Mouse (Mus musculus) heart, embryonic 15.5 days (tissue): ENCODE results near the gene Wdr43. TPM values are rescaled to one million over a fixed set of nuclear protein-coding genes. Genes with fewer than 3 reads are reported as not detected.

Experiments used
- ATAC-seq: fragments of 200-750 bp; cut with Nextera tagmentation; replicated peaks from 2 replicates; pipeline ENCODE4 v1.8.0; 2017; ENCODE audit warnings: low read depth, moderate TSS enrichment; ENCODE audit not compliant: insufficient number of reproducible peaks, insufficient read depth, low FRiP score
- H3K27ac ChIP-seq: fragments of 300-500 bp; sonication (generic); 2 replicates; pipeline ENCODE4 v1.5.1; 2015; ENCODE audit warnings: mild to moderate bottlenecking, inconsistent platforms
- H3K27me3 ChIP-seq: fragments of 300-500 bp; sonication (generic); 2 replicates; pipeline ENCODE4 v1.6.1; 2015; ENCODE audit warnings: inconsistent platforms
- H3K36me3 ChIP-seq: fragments of 300-500 bp; sonication (generic); 2 replicates; pipeline ENCODE4 v1.6.1; 2015; ENCODE audit warnings: mild to moderate bottlenecking, inconsistent platforms
- H3K4me1 ChIP-seq: fragments of 300-500 bp; sonication (generic); replicated peaks from 2 replicates; pipeline ENCODE4 v1.6.1; 2015; ENCODE audit warnings: inconsistent platforms
- H3K4me2 ChIP-seq: fragments of 300-500 bp; sonication (generic); 2 replicates; pipeline ENCODE4 v1.6.1; 2015; ENCODE audit warnings: inconsistent platforms, mild to moderate bottlenecking, moderate library complexity
- H3K4me3 ChIP-seq: fragments of 300-500 bp; sonication (generic); 2 replicates; pipeline ENCODE4 v1.5.1; 2015; ENCODE audit warnings: mild to moderate bottlenecking, inconsistent platforms
- H3K9ac ChIP-seq: fragments of 300-500 bp; sonication (generic); 2 replicates; pipeline ENCODE4 v1.6.1; 2015; ENCODE audit warnings: mild to moderate bottlenecking, inconsistent platforms
- H3K9me3 ChIP-seq: fragments of 300-500 bp; sonication (generic); replicated peaks from 2 replicates; pipeline ENCODE4 v1.6.1; 2016; ENCODE audit warnings: inconsistent platforms
- WGBS: fragments of 180-500 bp; shearing (Covaris S2); methylation state at CpG from one replicate; pipeline ENCODE4 v1.1.7; 2015; ENCODE audit warnings: mixed read lengths; 5-methylcytosine and 5-hydroxymethylcytosine counted together
- polyA plus RNA-seq: library from polyadenylated mRNA; unstranded; fragments of >200 nt; fragmentation: Nextera tagmentation; extraction: Ambion mirVana; gene quantifications from 2 replicates; pipeline ENCODE4 v1.2.1, GENCODE M21; 2015

Wdr43 gene
- polyA plus RNA-seq, 1 experiment from 2014 or later = 32.4 TPM

- no peak for ATAC-seq
These were observed 48.5 kb downstream of the Wdr43 start for GRCm38 (mm10) chr17:71664172-71664571.

GRCm38 (mm10) chr17:71665201-71665600, 49.5 kb downstream of the Wdr43 start:
- H3K27me3 ChIP-seq = no peaks in the 10 kb centered on the region
- 84% methylated on average over 4 of the region's 4 CpGs for WGBS
- ATAC-seq = no peak
- no peak overlapping the region for H3K27ac ChIP-seq
- H3K4me1 ChIP-seq = peaks cover 5% of the 10 kb centered on the region
- no peak overlapping the region for H3K4me2 ChIP-seq
- no peak overlapping the region for H3K4me3 ChIP-seq
- H3K36me3 ChIP-seq = no peaks in the 10 kb centered on the region
- no peak overlapping the region for H3K9ac ChIP-seq
- H3K9me3 ChIP-seq = no peaks in the 10 kb centered on the region

More at GRCm38 (mm10) chr17:71664172-71664571, 48.5 kb downstream of the Wdr43 start:
- Histone ChIP-seq H3K27me3 (no peaks in the 10 kb centered on the region), H3K4me1 (peaks cover 5% of the 10 kb centered on the region), H3K9ac (no peak overlapping the region), H3K36me3 (no peaks in the 10 kb centered on the region), H3K4me2 (no peak overlapping the region), H3K9me3 (no peaks in the 10 kb centered on the region), H3K4me3 (no peak overlapping the region), H3K27ac (no peak overlapping the region)
- WGBS = 65% methylated on average over 1 of the region's 1 CpGs

- no peak overlapping the region for H3K4me2 ChIP-seq
- no peaks in the 10 kb centered on the region for H3K36me3 ChIP-seq
- WGBS = 87% methylated on average over 5 of the region's 5 CpGs
- H3K4me3 ChIP-seq = no peak overlapping the region
- H3K9me3 ChIP-seq = no peaks in the 10 kb centered on the region
- no peak overlapping the region for H3K9ac ChIP-seq
- peaks cover 7% of the 10 kb centered on the region for H3K4me1 ChIP-seq
- no peak overlapping the region for H3K27ac ChIP-seq
- no peaks in the 10 kb centered on the region for H3K27me3 ChIP-seq
- no peak for ATAC-seq
These were observed 53.8 kb downstream of the Wdr43 start for GRCm38 (mm10) chr17:71669511-71669910.

DNA sequence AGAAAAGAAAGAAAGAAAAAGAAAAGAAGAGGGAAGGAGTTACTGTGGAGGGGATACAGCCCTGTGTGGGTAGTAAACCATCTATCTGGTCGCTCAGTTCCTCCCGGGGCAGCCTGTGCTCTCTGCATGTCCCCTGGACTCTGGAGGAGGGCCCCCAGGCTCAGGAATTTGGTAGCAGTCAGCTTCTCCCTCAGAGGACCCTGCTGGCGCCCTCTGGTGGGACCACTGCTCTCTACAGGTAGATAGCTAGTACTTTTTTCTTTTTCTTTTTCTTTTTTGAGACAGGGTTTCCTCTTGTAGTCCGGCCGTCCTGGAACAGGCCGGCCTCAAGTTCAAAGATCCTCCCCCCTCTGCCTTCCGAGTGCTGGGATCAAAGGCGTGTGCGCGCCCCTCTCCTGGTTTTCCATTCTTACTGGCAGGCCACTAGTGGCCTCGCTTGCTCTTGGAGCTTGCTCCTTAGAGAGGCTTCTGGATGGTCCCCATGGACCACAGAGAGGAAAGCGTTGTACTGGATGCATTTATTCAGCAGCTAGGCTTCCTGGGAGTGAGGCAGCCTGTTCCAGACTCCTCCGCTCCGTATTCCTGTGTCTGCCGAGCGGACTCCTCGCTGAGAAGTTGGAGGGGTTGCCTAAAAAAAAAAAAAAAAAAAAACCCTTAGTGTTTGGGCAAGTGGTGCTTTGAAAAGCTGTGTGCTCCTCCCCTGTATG, 56.3 kb downstream of the Wdr43 start:
- WGBS = 57% methylated on average over 17 of the region's 17 CpGs
- Histone ChIP-seq H3K27me3 (no peaks in the 10 kb centered on the region), H3K4me3 (no peak overlapping the region), H3K9ac (no peak overlapping the region), H3K27ac (no peak overlapping the region), H3K4me2 (no peak overlapping the region), H3K4me1 (peaks cover 13% of the 10 kb centered on the region), H3K9me3 (no peaks in the 10 kb centered on the region), H3K36me3 (no peaks in the 10 kb centered on the region)
- no peak for ATAC-seq

DNA sequence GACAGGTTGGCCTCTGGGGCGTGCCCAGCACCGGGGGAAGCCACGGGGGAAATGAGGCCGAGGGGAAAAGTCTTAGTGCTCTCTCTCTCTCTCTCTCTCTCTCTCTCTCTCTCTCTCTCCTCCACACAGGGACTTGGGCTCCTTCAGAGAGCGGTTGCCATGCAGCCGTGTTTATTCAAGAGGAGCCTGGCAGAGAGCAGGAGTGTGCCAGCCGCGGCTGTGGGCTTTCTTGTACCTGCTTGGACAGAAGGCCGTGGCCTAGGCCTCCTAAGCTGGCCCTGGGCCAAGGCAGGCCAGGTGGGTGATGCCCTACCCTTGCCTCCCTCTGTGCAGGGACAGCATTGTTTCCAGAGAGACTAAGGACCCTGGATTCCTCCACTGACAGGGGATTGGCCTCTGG, 57.4 kb downstream of the Wdr43 start, which contains the start of gene Togaram2:
TSS of gene Togaram2 (plus strand) at position 170 of the 400 bp plus-strand sequence.
- Histone ChIP-seq H3K4me1 (peaks cover 13% of the 10 kb centered on the region), H3K36me3 (no peaks in the 10 kb centered on the region), H3K9me3 (no peaks in the 10 kb centered on the region), H3K27me3 (no peaks in the 10 kb centered on the region), H3K4me2 (no peak within 1 kb of the TSS), H3K4me3 (no peak within 1 kb of the TSS), H3K27ac (no peak within 1 kb of the TSS), H3K9ac (no peak within 1 kb of the TSS)
- WGBS = 51% methylated on average over 9 of the region's 9 CpGs
- no peak for ATAC-seq

GRCm38 (mm10) chr17:71673936-71674335, 58.2 kb downstream of the Wdr43 start:
- H3K9ac ChIP-seq = no peak overlapping the region
- H3K36me3 ChIP-seq = no peaks in the 10 kb centered on the region
- WGBS = 60% methylated on average over 9 of the region's 9 CpGs
- H3K27me3 ChIP-seq = no peaks in the 10 kb centered on the region
- no peak overlapping the region for H3K27ac ChIP-seq
- no peak for ATAC-seq
- H3K4me2 ChIP-seq = no peak overlapping the region
- H3K4me3 ChIP-seq = no peak overlapping the region
- H3K4me1 ChIP-seq = peaks cover 13% of the 10 kb centered on the region
- H3K9me3 ChIP-seq = no peaks in the 10 kb centered on the region

DNA sequence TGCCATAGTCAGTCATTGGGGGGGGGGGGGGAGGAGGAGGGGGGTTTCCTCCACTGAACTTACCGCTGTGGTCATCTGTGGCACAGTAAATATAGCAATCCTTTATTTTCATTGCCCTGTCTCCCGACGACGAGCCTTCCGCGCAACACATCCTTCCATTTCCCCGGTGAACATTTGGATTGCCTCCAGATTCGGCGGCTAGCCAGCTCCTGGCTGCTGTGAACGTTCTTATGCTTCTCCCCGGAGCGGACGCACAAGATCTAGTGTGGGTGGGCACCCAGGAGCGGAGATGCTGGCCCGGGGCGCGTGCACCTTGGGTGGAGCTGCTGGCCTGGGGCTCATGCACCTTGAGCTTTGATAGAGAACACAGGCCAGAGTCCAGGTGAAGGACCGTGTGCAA, 59.2 kb downstream of the Wdr43 start:
- Histone ChIP-seq H3K4me2 (no peak overlapping the region), H3K36me3 (no peaks in the 10 kb centered on the region), H3K27ac (no peak overlapping the region), H3K27me3 (no peaks in the 10 kb centered on the region), H3K9ac (no peak overlapping the region), H3K4me3 (no peak overlapping the region), H3K9me3 (no peaks in the 10 kb centered on the region), H3K4me1 (peaks cover 13% of the 10 kb centered on the region)
- ATAC-seq = no peak
- WGBS = 66% methylated on average over 18 of the region's 18 CpGs

GRCm38 (mm10) chr17:71681666-71682065, 66.0 kb downstream of the Wdr43 start:
- Histone ChIP-seq H3K4me1 (peaks cover 13% of the 10 kb centered on the region), H3K9me3 (no peaks in the 10 kb centered on the region), H3K27me3 (no peaks in the 10 kb centered on the region), H3K4me3 (no peak overlapping the region), H3K9ac (no peak overlapping the region), H3K27ac (no peak overlapping the region), H3K36me3 (no peaks in the 10 kb centered on the region), H3K4me2 (no peak overlapping the region)
- ATAC-seq = no peak
- WGBS = 64% methylated on average over 14 of the region's 14 CpGs

GRCm38 (mm10) chr17:71682379-71682778, 66.7 kb downstream of the Wdr43 start:
- no peak overlapping the region for H3K4me2 ChIP-seq
- no peak overlapping the region for H3K27ac ChIP-seq
- no peak overlapping the region for H3K4me3 ChIP-seq
- H3K9me3 ChIP-seq = no peaks in the 10 kb centered on the region
- H3K9ac ChIP-seq = no peak overlapping the region
- 81% methylated on average over 4 of the region's 4 CpGs for WGBS
- no peak for ATAC-seq
- H3K4me1 ChIP-seq = peaks cover 13% of the 10 kb centered on the region
- no peaks in the 10 kb centered on the region for H3K36me3 ChIP-seq
- no peaks in the 10 kb centered on the region for H3K27me3 ChIP-seq

DNA sequence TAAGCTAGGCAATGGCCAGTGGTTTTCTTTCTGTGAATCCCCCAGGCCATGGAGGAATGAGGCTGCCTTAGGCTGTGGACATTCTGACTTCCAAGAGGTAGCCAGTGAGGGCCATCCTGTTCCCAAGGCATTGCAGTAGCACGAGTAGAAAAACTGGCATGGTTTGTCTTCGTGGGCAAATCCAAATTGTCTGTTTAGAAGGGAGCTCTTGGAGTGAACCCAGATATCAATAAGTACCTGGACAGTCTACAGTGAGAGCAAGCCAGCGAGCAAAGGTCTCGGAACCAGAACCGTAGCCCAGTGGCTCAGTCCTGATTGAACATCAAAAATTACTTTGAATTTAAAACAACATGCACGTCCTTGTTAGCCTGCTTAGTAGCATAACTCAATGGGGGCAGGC, 67.6 kb downstream of the Wdr43 start:
- no peak overlapping the region for H3K9ac ChIP-seq
- no peaks in the 10 kb centered on the region for H3K27me3 ChIP-seq
- H3K4me3 ChIP-seq = no peak overlapping the region
- H3K4me1 ChIP-seq = peaks cover 13% of the 10 kb centered on the region
- 88% methylated on average over 6 of the region's 6 CpGs for WGBS
- H3K36me3 ChIP-seq = no peaks in the 10 kb centered on the region
- H3K9me3 ChIP-seq = no peaks in the 10 kb centered on the region
- no peak overlapping the region for H3K4me2 ChIP-seq
- no peak overlapping the region for H3K27ac ChIP-seq
- ATAC-seq = no peak

DNA sequence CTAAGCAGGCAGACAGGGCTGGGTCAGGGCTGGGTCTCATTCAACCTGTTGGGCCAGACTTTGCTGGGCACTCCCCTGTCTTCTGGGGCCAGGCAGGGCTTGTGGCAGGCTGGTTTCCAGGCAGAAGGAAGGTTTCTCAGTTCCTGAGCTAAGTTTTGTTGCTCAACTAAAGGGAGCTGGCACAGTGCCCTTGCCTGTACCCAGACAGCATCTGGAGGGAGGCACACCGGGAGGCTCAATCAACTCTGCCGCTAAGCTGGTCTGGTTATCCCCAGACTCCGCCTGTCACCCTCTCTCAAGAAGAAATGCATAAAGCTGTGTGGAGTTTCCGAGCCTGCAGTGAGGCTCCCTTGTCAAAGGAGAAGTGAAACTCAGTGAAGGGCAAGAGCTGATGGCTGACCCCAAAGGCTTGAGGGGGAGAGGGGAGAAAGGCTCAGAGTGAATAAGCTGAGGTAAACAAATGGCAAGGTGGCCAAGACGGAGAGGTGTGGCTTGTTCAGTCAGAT, 68.5 kb downstream of the Wdr43 start:
- no peaks in the 10 kb centered on the region for H3K9me3 ChIP-seq
- no peak overlapping the region for H3K27ac ChIP-seq
- no peaks in the 10 kb centered on the region for H3K36me3 ChIP-seq
- peaks cover 13% of the 10 kb centered on the region for H3K4me1 ChIP-seq
- no peak for ATAC-seq
- H3K27me3 ChIP-seq = no peaks in the 10 kb centered on the region
- 31% methylated on average over 5 of the region's 5 CpGs for WGBS
- no peak overlapping the region for H3K4me2 ChIP-seq
- H3K4me3 ChIP-seq = no peak overlapping the region
- H3K9ac ChIP-seq = no peak overlapping the region

DNA sequence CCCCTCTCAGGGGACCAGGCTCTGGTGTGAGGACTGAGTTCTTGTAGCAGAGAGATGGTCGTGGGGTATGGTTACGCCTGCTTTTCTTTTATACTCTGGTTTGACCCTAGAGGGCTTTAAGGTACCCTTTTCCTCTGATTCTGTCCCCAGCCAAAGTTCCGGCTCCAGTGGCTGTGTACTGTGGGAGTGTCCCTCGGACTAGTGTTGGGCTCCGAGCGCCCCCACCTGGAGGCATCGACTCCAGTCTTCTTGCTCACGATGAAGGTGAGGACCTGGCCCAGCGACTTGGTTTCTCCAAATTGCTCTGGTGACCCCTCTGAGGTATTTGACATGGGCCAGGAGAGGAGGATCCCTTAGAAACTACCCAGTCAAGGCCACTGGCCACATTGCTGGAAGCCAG, 71.7 kb downstream of the Wdr43 start:
- Histone ChIP-seq H3K36me3 (no peaks in the 10 kb centered on the region), H3K9me3 (no peaks in the 10 kb centered on the region), H3K4me2 (no peak overlapping the region), H3K4me1 (peaks cover 5% of the 10 kb centered on the region), H3K27ac (no peak overlapping the region), H3K27me3 (no peaks in the 10 kb centered on the region), H3K9ac (no peak overlapping the region), H3K4me3 (no peak overlapping the region)
- ATAC-seq = no peak
- 72% methylated on average over 9 of the region's 9 CpGs for WGBS
